Mouse (Mus musculus) embryonic fibroblast, embryonic 13.5 days (primary cell): ENCODE measurements around the gene Fam207a.

Experiments used
- CTCF ChIP-seq: IDR thresholded peaks from 2 replicates; pipeline ENCODE4 v1.5.1; 2011; ENCODE audit warnings: mild to moderate bottlenecking, control low read depth, low read length, moderate library complexity, borderline replicate concordance; ENCODE audit not compliant: insufficient read depth
- POLR2A ChIP-seq: IDR thresholded peaks from 2 replicates; pipeline ENCODE4 v1.6.1; 2011; ENCODE audit warnings: low read depth, mild to moderate bottlenecking, control low read depth, low read length, moderate library complexity

GRCm38 (mm10) chr10:77541864-77542666 is 26.5 kb upstream of the Fam207a start:
- no peak for TF ChIP-seq POLR2A
- no peak for TF ChIP-seq CTCF
